Mouse (Mus musculus): ENCODE measurements around the gene Slco2b1.
"Not testable (repeated sequence)": the region's sequence is repeated elsewhere in the genome, so short reads cannot be mapped to it uniquely, and the experiment has no call there.

The Slco2b1 gene

GRCm38 (mm10) chr7:99711166-99711565, at the start of gene Slco2b1:
Gene Slco2b1, minus strand, starts transcription at chr7:99711340.
- in situ Hi-C loops (cut with MboI), result no loop called here

DNA sequence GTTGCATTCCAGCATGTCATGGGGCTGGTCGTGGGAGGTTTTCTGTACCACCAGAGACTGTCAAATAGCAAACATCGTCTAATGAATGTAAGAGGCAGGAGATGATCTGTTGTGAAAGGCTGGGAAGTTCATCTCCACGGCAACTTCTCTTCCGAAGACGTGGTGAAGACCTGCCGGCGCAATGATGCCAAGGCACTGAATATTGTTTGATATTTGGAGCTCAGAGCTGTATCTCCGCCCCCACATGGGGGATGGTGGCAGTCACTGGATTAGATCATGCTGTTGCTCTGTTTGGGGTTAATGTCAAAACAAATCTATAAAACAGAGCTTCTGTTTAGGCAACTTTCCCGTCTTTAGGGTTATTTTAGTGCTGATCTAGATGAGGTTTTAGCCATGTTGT, 28.1 kb upstream of the Slco2b1 start:
- in situ Hi-C loops (cut with MboI), result no loop called here

DNA sequence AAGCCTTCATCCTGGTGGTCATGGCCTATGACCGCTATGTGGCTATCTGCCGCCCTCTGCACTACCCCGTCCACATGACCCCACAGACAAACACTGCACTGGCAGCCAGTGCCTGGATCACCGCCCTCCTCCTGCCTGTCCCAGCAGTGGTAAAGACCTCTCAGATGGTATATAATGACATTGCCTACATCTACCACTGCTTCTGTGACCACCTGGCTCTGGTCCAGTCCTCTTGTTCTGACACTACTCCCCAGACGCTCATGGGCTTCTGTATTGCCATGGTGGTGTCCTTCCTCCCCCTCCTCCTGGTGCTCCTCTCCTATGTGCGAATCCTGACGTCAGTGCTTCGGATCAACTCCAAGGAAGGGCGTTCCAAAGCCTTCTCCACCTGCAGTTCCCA, 24.4 kb upstream of the Slco2b1 start:
- in situ Hi-C loops (cut with MboI), result not testable (repeated sequence)

GRCm38 (mm10) chr7:99734612-99735011, 23.5 kb upstream of the Slco2b1 start:
- in situ Hi-C loops (cut with MboI), result no loop called here

DNA sequence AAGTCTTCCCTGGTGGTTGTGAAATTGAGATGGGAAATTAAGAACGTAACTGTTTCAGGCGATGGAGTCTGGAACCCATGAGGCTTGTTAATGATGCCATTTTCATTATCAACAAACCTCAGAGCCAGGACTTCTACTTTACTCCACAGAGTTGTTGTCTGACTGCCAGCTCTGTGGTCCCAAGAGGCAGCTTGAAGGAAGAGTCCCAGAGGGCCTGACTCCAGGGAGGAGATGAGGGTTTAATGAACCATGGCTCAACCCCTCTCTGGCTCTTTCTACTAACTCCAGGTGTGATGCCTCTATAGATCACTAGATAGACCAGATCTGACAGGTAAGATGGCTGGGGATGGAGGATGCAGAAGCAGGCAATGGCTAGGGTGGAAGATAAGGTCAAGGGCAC, 18.8 kb upstream of the Slco2b1 start, which contains the start of gene Olfr520:
Gene Olfr520 (plus strand): TSS at position 301 of the 400 bp plus-strand sequence.
- in situ Hi-C loops (cut with MboI), result no loop called here

GRCm38 (mm10) chr7:99716536-99716935, 5.4 kb upstream of the Slco2b1 start:
- in situ Hi-C loops (cut with MboI), result no loop called here

- in situ Hi-C loops (cut with MboI), result no loop called here
These were observed 1.3 kb upstream of the Slco2b1 start for GRCm38 (mm10) chr7:99712431-99712830.

- in situ Hi-C loops (cut with MboI), result no loop called here
These were observed 664 bp downstream of the Slco2b1 start for GRCm38 (mm10) chr7:99710476-99710875.

DNA sequence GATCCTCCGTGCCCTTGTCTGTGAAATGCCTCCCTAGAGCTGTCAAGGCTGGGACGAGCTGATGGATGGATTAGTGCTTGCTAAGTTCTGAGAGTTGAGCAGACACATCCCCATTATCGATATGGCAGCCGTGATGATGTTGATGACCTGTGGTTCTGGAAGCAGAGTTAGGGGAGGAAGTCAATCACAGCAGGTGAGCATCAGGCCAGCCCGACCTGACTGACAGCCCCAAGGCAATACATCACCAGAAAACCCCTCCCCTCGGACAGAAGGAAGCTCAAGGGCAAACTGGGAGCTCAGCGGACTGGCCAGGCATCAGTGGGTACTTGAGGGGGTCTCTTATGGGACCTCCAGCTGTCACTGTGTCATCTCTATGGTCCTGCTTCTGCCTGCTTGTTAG, 1.1 kb downstream of the Slco2b1 start:
- in situ Hi-C loops (cut with MboI), result no loop called here

GRCm38 (mm10) chr7:99708750-99709149, 2.4 kb downstream of the Slco2b1 start:
- in situ Hi-C loops (cut with MboI), result no loop called here

DNA sequence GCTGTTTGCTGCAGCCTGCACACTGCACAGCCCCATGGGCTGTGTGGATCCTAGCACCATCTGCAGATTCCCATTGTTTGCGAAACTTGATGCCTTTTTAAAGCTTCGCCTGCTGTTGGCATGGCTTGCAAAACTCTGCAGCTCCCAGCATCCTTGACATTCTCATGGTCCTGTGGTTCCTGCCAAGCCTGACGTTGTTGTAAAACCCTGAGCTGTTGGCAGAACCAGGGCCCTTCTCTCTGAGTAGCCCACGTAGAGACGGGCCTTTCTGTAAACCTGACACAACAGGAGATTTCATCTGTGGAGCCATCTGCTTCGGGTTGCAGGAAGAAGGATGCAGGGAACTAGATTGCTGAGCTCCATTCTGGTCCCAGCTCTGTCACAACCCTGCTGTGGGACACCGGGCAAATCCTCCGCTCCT, 2.8 kb downstream of the Slco2b1 start:
- in situ Hi-C loops (cut with MboI), result no loop called here

DNA sequence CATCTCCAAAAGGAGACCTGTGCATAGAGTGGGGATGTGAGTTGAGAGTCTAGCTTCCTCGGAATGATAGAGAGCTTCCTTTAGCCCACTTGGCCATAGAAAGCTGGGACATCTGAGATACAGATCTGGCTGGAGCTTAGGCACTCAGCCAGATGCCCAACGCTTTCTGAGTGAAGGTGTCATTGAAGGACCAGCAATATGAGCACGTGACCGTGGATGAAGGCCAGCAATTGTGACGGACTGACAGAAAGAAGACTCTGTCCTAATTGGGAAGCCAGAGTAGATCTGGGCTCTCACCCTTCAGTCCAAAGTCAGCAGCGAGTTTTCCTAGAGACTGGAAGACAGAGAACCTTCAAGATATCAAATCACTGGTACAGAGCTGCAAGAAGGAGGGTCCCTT, 3.5 kb downstream of the Slco2b1 start:
- in situ Hi-C loops (cut with MboI), result no loop called here

GRCm38 (mm10) chr7:99707038-99707595, 4.0 kb downstream of the Slco2b1 start:
- in situ Hi-C loops (cut with MboI), result no loop called here

DNA sequence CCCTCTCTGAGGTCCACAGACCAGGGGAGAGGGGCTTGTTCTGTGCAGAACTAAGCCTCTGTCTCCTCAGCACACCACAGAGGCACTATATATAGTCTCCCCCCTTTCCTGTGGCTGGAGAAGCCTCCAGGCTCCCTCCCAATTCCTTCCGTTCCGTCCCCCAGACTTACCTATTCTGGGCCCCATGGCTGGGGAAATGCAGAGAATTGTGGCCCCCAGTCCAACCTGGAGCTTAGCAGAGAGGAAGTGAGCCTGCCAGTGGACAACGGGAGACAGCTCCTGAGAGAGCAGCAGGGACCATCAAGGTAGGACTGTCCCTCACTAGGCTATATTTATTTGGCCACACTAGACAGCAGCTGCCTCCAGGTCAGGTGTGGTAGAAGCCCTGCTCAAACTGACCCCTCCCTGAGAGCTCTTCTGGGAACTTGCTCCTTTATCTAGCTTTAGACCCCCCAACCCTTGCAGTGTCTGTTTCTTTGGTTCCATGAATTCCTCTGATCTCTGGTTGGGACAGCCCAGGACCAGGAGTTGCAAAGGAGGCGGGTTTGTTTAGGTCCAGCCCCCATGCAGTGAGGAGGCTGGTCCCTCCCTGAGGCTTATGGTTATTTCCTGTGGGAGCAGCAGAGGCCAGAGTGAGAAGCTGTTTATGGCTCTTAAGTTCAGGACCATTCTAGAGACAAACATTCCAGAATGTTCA, 4.7 kb downstream of the Slco2b1 start:
- in situ Hi-C loops (cut with MboI), result no loop called here

DNA sequence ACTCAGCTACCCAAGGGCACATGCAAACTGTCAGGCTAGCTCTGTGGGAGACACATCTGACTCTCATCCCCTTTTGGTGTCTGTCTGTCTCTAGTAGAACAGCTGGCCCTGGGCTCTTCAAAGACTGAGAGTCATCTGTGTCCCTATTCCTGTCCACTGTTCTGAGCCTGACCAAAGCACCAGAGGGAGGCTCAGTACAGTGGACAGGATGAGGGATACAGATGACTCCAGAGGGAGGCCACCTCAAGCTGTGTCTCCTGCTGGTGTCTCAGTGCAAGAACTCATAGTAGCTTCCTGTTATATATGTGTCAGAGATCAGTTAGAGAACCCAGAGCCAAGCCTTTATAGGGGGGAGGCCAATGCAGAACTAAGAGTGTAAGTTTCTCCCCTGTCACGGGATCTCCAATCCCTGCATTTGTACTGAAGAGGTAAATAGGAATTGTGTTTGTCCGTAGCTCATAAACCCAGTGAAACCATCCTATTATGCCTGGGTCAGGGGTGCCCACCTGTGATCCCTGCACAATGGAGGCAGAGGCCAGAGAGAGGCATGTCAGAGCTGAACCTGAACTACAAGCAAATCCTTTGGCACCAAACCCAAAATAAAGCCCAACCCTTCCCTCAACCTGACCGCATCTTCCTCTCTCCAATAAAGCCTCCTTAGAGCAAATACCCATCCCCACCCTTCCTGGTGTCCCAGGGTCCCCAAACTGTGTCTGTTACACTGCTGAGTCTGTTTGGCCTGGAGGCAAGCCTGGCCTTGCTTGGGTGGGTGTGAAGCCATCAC, 6.2 kb downstream of the Slco2b1 start:
- in situ Hi-C loops (cut with MboI), result no loop called here

- in situ Hi-C loops (cut with MboI), result no loop called here
These were observed 8.9 kb downstream of the Slco2b1 start for GRCm38 (mm10) chr7:99702201-99702600.

GRCm38 (mm10) chr7:99700641-99701040, 10.5 kb downstream of the Slco2b1 start:
- in situ Hi-C loops (cut with MboI), result no loop called here

DNA sequence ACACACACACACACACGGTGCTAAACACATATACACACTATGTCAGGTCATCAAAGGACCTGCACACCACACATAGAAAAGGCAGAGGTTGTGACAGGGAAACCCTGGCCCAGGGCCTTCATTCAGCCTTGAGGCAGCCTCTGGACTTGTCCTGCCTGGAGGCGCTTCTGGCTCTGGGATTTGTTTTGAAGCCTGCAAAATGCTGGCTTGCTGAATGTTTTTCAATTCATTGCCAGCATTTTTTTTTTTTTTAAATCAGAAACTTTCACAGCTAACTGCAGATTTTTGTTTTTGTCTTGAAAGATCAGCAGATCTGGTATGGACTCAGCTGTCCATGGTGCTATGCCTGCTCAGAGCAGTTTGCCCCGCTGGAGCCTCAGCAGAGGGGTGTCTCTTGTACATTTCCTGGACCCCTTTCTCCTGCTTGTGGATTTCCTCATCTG, 11.4 kb downstream of the Slco2b1 start:
- in situ Hi-C loops (cut with MboI), result no loop called here

DNA sequence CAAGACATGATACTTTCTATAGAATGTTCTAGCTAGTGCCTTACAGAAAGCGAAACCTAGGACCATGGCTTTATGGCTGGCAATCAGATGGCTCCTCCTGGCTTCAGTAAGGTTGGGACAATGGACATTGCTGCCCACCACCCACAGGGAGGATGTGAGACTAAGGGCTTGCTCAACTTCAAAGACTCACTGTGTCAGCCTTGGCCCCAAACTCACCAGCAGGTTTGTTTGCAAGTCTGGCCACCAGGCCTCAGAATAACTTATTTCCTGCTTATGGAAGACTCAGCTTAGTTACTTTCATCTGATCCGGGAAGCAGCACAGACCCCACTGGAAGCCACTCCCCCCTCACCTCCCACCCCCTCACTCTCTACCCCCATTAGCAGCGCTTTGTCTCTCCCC, 12.0 kb downstream of the Slco2b1 start:
- in situ Hi-C loops (cut with MboI), result no loop called here

DNA sequence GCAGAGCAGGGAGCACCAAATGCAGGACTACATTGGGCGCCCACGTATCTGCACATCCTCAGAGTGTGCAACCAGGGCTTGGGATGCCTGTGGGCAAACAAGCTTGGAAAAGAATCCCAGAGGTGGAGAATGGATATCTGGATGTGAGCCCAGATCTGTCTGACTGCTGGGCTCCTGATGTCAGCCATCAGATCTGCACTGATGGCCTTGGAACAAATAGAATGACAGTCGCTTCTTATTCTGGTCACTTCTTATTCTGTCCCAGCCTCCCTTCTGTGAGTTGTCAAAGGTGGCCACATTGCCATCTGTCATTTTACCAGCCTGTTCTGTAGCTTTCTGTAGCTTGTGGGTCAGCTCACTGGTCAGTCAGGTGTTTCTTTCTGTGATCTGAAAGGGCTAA, 12.6 kb downstream of the Slco2b1 start:
- in situ Hi-C loops (cut with MboI), result no loop called here

DNA sequence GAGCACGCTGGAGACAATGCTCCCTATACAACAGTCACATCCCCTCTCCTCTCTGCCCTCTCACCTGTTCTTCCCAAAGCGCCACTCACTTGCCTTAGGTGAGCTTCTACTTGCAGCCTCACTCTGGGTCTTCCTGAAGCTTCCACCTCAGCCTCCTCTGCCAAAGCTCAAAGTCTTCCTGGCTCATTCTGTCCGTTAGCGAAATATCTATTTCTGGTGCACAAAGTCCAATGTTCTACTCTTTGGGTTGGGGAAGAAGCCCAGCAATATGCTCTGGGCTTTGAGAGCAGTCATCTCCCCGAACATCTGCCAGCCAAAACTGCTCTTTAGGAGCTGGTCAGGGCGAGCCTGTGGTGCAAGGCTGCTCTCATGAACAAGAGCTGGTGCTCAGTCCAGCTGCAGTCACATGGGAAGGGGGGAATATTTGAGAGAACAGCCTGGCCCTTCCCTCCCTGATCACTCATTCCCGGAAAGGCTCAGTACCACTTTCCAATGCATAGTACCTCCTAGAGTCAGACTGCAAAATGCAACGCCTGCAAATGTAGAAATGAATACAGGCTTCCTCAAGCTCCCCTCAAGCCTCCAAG, 15.6 kb downstream of the Slco2b1 start:
- in situ Hi-C loops (cut with MboI), result no loop called here

GRCm38 (mm10) chr7:99694424-99694823, 16.7 kb downstream of the Slco2b1 start:
- in situ Hi-C loops (cut with MboI), result not testable (repeated sequence)

DNA sequence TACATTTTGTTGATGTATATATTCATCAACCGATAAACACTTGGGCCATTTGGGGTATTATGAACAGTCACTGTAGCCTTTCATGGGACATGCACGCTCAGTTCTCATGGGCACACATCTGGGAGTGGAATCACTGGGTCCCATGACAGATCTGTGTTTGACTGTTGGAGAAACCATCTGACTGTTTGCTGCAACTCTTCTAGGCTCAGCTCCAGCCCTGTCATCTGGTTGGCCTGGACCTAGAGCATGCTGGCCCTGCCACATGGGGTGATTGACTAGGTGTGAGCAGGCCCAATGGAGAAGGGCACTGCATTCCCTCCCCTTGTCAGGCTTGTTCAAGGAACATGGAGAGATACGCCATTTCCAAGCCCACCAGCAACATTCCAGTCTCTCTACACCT, 17.2 kb downstream of the Slco2b1 start:
- in situ Hi-C loops (cut with MboI), result no loop called here

Data from mature B cell (primary cell).